ENCODE assay signal across 8 mouse cellular contexts in the genomic region with DNA sequence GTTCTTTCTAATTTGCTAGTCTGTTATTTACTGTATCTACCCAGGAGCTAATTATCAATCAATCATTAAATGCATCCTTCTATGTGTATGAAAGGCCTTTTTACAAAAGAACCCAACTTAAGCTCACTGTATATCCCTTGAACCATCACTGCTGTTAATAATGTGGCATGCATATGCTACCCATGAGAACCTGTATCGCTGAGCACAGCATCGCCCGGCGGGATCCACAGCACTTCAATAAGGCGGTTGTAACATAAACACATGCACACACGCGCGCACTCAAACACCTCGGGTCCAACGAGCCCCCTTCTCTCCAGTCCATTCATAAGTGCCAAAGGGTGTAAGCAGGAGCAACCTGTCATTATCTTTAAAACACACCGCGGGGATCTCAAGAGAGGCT. TPM values are rescaled to one million over a fixed set of nuclear protein-coding genes. Genes with fewer than 3 reads are reported as not detected.
DNase-seq lines count a peak whose midpoint lies in the region; ATAC-seq and TF ChIP-seq lines count a peak whose summit lies in the region.

No protein-coding gene starts in this region.

- H3K4me3 ChIP-seq in heart, embryonic 16.5 days (ENCODE audit: low read length): peak overlapping the region; percentile 63
- peak overlapping the region; percentile 79 for H3K4me3 ChIP-seq in forebrain, embryonic 13.5 days
- peak overlapping the region; percentile 49 for H3K4me3 ChIP-seq in limb, embryonic 11.5 days (ENCODE audit: low read depth, low read length)
- H3K4me3 ChIP-seq in thymus, adult 2 months (ENCODE audit: control insufficient read depth, insufficient read depth, low read length): no peak overlapping the region
- no peak overlapping the region for H3K4me3 ChIP-seq in kidney, adult 2 months (ENCODE audit: insufficient read depth, low read depth, low read length)

- H3K4me1 ChIP-seq in heart, embryonic 16.5 days (ENCODE audit: control insufficient read depth, insufficient read depth, low read length): peaks cover 6% of the 10 kb centered on the region; the same call in 1 of the 2 replicates
- H3K4me1 ChIP-seq in forebrain, embryonic 13.5 days: peaks cover 11% of the 10 kb centered on the region
- no peaks in the 10 kb centered on the region for H3K4me1 ChIP-seq in limb, embryonic 11.5 days (ENCODE audit: control insufficient read depth, insufficient read depth, low read length)
- H3K4me1 ChIP-seq in thymus, adult 2 months (replicated peaks; ENCODE audit: control insufficient read depth, insufficient read depth, low read length): no peaks in the 10 kb centered on the region
- H3K4me1 ChIP-seq in kidney, adult 2 months (ENCODE audit: control insufficient read depth, insufficient read depth, low read length): no peaks in the 10 kb centered on the region

- WGBS in heart, embryonic 16.5 days: 6% methylated on average over 12 of the region's 12 CpGs
- 0% methylated on average over 12 of the region's 12 CpGs for WGBS in forebrain, embryonic 13.5 days
- under 1% methylated on average over 12 of the region's 12 CpGs for WGBS in limb, embryonic 11.5 days
- 21% methylated on average over 12 of the region's 12 CpGs for whole genome bisulfite sequencing in thymus, adult 2 months
- 7% methylated on average over 12 of the region's 12 CpGs for WGBS in kidney, adult 2 months

- no peaks in the 10 kb centered on the region for H3K9me3 ChIP-seq in heart, embryonic 16.5 days (replicated peaks; ENCODE audit: control insufficient read depth, low read length)
- no peaks in the 10 kb centered on the region for H3K9me3 ChIP-seq in forebrain, embryonic 13.5 days (replicated peaks)
- H3K9me3 ChIP-seq in limb, embryonic 11.5 days (ENCODE audit: control insufficient read depth, low read length): no peaks in the 10 kb centered on the region

- H3K4me2 ChIP-seq in heart, embryonic 16.5 days (ENCODE audit: low read depth, low read length): peak overlapping the region; percentile 91
- peak overlapping the region; percentile 76 for H3K4me2 ChIP-seq in forebrain, embryonic 13.5 days
- peak overlapping the region; percentile 71 for H3K4me2 ChIP-seq in limb, embryonic 11.5 days (ENCODE audit: low read depth, severe bottlenecking)

- no peak for TF ChIP-seq POLR2A in thymus, adult 2 months (IDR thresholded peaks at IDR 0.05; ENCODE audit: control insufficient read depth, extremely low read depth, insufficient read depth, low read length, poor library complexity)
- TF ChIP-seq POLR2A in kidney, adult 2 months (IDR thresholded peaks at IDR 0.05; ENCODE audit: low read depth, low read length): no peak

- DNase-seq in heart, postnatal 4 days: no peak
- DNase-seq in cerebellum, adult 11-12 months: peak; percentile 45
- DNase-seq in limb, embryonic 11.5 days (ENCODE audit: low spot score): peak; percentile 67
- peak; percentile 70 for DNase-seq in retina, postnatal 1 day
- DNase-seq in thymus, adult 2 months: no peak
- DNase-seq in kidney, adult 2 months: no peak

- ATAC-seq in heart, embryonic 16.5 days (replicated peaks; ENCODE audit: extremely low read depth, insufficient read depth, low FRiP score): no peak
- peak; percentile 70 for ATAC-seq in forebrain, embryonic 13.5 days
- ATAC-seq in limb, embryonic 11.5 days (ENCODE audit: insufficient number of reproducible peaks, low FRiP score, low TSS enrichment, low read depth): no peak

- no peaks in the 10 kb centered on the region for H3K36me3 ChIP-seq in heart, embryonic 16.5 days (ENCODE audit: control insufficient read depth, insufficient read depth)
- H3K36me3 ChIP-seq in forebrain, embryonic 13.5 days (ENCODE audit: poor library complexity, severe bottlenecking): no peaks in the 10 kb centered on the region
- no peaks in the 10 kb centered on the region for H3K36me3 ChIP-seq in limb, embryonic 11.5 days (ENCODE audit: control insufficient read depth, insufficient read depth, low read length)
- H3K36me3 ChIP-seq in thymus, adult 2 months (ENCODE audit: control insufficient read depth, insufficient read depth, low read length): no peaks in the 10 kb centered on the region
- no peaks in the 10 kb centered on the region for H3K36me3 ChIP-seq in kidney, adult 2 months (ENCODE audit: control insufficient read depth, insufficient read depth, low read length)

- no peak for TF ChIP-seq CTCF in thymus, adult 2 months (IDR thresholded peaks at IDR 0.05; ENCODE audit: borderline replicate concordance, control insufficient read depth, extremely low read depth, insufficient read depth, low read length, poor library complexity)
- TF ChIP-seq CTCF in kidney, adult 2 months (conservative IDR thresholded peaks at IDR 0.05; ENCODE audit: insufficient read depth, insufficient read length, low read depth, low read length): no peak

- H3K27ac ChIP-seq in heart, embryonic 16.5 days (ENCODE audit: low read length): no peak overlapping the region
- H3K27ac ChIP-seq in forebrain, embryonic 13.5 days: peak overlapping the region; percentile 90
- no peak overlapping the region for H3K27ac ChIP-seq in limb, embryonic 11.5 days (replicated peaks; ENCODE audit: low read depth, low read length)
- H3K27ac ChIP-seq in thymus, adult 2 months (ENCODE audit: control insufficient read depth, insufficient read depth, low read length): no peak overlapping the region
- H3K27ac ChIP-seq in kidney, adult 2 months (ENCODE audit: insufficient read depth, low read depth, low read length): no peak overlapping the region

- H3K27me3 ChIP-seq in heart, embryonic 16.5 days (ENCODE audit: control insufficient read depth, insufficient read depth, low read length): no peaks in the 10 kb centered on the region
- H3K27me3 ChIP-seq in forebrain, embryonic 13.5 days: peaks cover 10% of the 10 kb centered on the region; the same call in 1 of the 2 replicates
- peaks cover 15% of the 10 kb centered on the region; the same call in 1 of the 2 replicates for H3K27me3 ChIP-seq in limb, embryonic 11.5 days (ENCODE audit: control insufficient read depth, insufficient read depth, low read length)
- H3K27me3 ChIP-seq in thymus, adult 2 months (ENCODE audit: control insufficient read depth, insufficient read depth, low read length): no peaks in the 10 kb centered on the region
- no peaks in the 10 kb centered on the region for H3K27me3 ChIP-seq in kidney, adult 2 months (replicated peaks; ENCODE audit: control insufficient read depth, insufficient read depth, low read length)

- H3K9ac ChIP-seq in heart, embryonic 16.5 days (ENCODE audit: low read length): peak overlapping the region; percentile 75
- H3K9ac ChIP-seq in forebrain, embryonic 13.5 days: peak overlapping the region; percentile 83
- H3K9ac ChIP-seq in limb, embryonic 11.5 days (ENCODE audit: low read length): no peak overlapping the region

RNA-seq across cellular contexts. Expression of a gene that starts 0.8 kb away (rescaled TPM):
- 7.1 and 8.6 TPM in 2 replicates for polyA plus RNA-seq in heart, embryonic 16.5 days (2015; fragmentation: Nextera tagmentation; extraction: Ambion mirVana)
- 1 to 10 TPM; 3.1 to 3.2 TPM for total RNA-seq in heart, postnatal 4 days (2021)
- polyA plus RNA-seq in forebrain, embryonic 13.5 days (2015; fragmentation: Nextera tagmentation; extraction: Ambion mirVana): 86.5 and 88.2 TPM in 2 replicates
- 16.8 and 22.6 TPM in 2 replicates for polyA plus RNA-seq in limb, embryonic 11.5 days (2014; fragmentation: Nextera tagmentation; extraction: Ambion mirVana)
- polyA plus RNA-seq in thymus, adult 2 months (2012; rRNA removed): 0.77 and 1.00 TPM in 2 replicates
- polyA plus RNA-seq in kidney, adult 2 months (2012; rRNA removed): 0.53 and 0.94 TPM in 2 replicates

Comparison
In these comparisons a context has a peak if more than half of its experiments do, and no peak if none do; other contexts are left out.
1. H3K4me3 ChIP-seq: peak in heart, embryonic 16.5 days (single experiment), forebrain, embryonic 13.5 days (single experiment) and limb, embryonic 11.5 days (single experiment); none in thymus, adult 2 months (single experiment) and kidney, adult 2 months (single experiment).
2. DNase-seq: peak in cerebellum, adult 11-12 months (single experiment), limb, embryonic 11.5 days (single experiment) and retina, postnatal 1 day (single experiment); none in heart, postnatal 4 days (single experiment), thymus, adult 2 months (single experiment) and kidney, adult 2 months (single experiment).
3. Peak in every context shown above with its lines, with median percentiles within 50 percentile points of each other: H3K4me2 ChIP-seq.